Mouse (Mus musculus) cortical plate, adult 2 months (tissue): ENCODE measurements at regions not wholly inside any gene's neighbourhood (a gene's known extent, or its start where the extent isn't known, plus 50 kb on each side); places are given as distances from the start of the nearest gene placed in this dataset.

Experiments used
- CTCF ChIP-seq: fragments of 200-500 bp; IDR thresholded peaks from 2 replicates; pipeline ENCODE4 v1.5.1; 2011; ENCODE audit warnings: mild to moderate bottlenecking, control low read depth, low read length; ENCODE audit not compliant: insufficient read depth; ENCODE audit errors: extremely low read depth
- POLR2A ChIP-seq: fragments of 200-500 bp; IDR thresholded peaks from 2 replicates; pipeline ENCODE4 v1.6.1; 2011; ENCODE audit warnings: mild to moderate bottlenecking, low read length, control low read depth; ENCODE audit not compliant: insufficient read depth; ENCODE audit errors: extremely low read depth

DNA sequence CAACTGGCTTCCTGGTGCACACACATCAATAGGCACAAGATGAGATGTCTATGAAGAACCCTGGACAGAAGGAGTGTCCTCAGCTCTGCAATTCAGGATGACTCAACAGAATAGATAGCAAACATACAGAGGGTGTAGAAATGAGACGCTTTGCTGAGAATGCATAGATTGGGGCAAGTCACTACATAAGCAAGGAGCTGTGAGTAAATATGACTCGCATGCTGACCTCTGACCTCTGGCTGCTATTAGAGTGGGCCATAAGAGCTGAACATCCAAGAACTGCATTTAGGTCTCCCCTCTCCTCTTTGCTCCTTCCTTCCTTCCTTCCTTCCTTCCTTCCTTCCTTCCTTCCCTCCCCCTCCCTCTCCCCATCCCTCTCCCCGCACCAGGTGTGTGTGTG lies 221.0 kb upstream of the Foxq1 start:
- TF ChIP-seq CTCF (no peak), POLR2A (no peak)
